Mouse (Mus musculus) MEL (cell line): ENCODE results near the gene Arhgap18. TPM values are rescaled to one million over a fixed set of nuclear protein-coding genes. Genes with fewer than 3 reads are reported as not detected.

Experiments used
- DNase-seq: peaks from one replicate; pipeline ENCODE4 v3.0.0; 2011; ENCODE audit warnings: low read depth, low spot score
- H3K27ac ChIP-seq: 2 replicates; pipeline ENCODE4 v1.5.1; 2012; ENCODE audit warnings: low read depth, mild to moderate bottlenecking, control low read depth, low read length, moderate library complexity; ENCODE audit not compliant: control insufficient read depth
- H3K27me3 ChIP-seq, 2 experiments: fragments of 150-350 bp in 1 of 2; sonication (generic) in 1 of 2; 2 replicates each; pipeline ENCODE4 v1.6.1; 2012; ENCODE audit warnings: low read length in 2 of 2, mild to moderate bottlenecking in 2 of 2, improper control_type of control experiment in 1 of 2, moderate library complexity in 1 of 2; ENCODE audit not compliant: insufficient read depth in 2 of 2, control insufficient read depth in 1 of 2
- H3K36me3 ChIP-seq, 2 experiments: 2 replicates each; pipeline ENCODE4 v1.6.1; 2012 to 2014; ENCODE audit warnings: low read length in 2 of 2, improper control_type of control experiment in 1 of 2, inconsistent platforms in 1 of 2, mild to moderate bottlenecking in 1 of 2; ENCODE audit not compliant: insufficient read depth in 2 of 2, control insufficient read depth in 1 of 2
- H3K4me1 ChIP-seq, 2 experiments: fragments of 150-350 bp in 1 of 2; sonication (generic) in 1 of 2; 2 replicates each; pipeline ENCODE4 v1.6.1; 2012; ENCODE audit warnings: low read length in 2 of 2, improper control_type of control experiment in 1 of 2, mild to moderate bottlenecking in 1 of 2; ENCODE audit not compliant: insufficient read depth in 2 of 2, control insufficient read depth in 1 of 2
- H3K4me3 ChIP-seq, 2 experiments: fragments of 150-350 bp in 1 of 2; sonication (generic) in 1 of 2; 2 replicates each; pipeline ENCODE4 v1.5.1; 2012; ENCODE audit warnings: low read depth in 2 of 2, low read length in 2 of 2, mild to moderate bottlenecking in 2 of 2, moderate library complexity in 2 of 2, control low read depth in 1 of 2, improper control_type of control experiment in 1 of 2; ENCODE audit not compliant: control insufficient read depth in 1 of 2, insufficient read depth in 1 of 2
- H3K79me2 ChIP-seq: 2 replicates; pipeline ENCODE4 v1.6.1; 2012; ENCODE audit warnings: mild to moderate bottlenecking, low read length, moderate library complexity; ENCODE audit not compliant: control insufficient read depth, poor library complexity, insufficient read depth
- H3K9ac ChIP-seq: 2 replicates; pipeline ENCODE4 v1.6.1; 2012; ENCODE audit warnings: low read depth, mild to moderate bottlenecking, control low read depth, low read length, moderate library complexity; ENCODE audit not compliant: control insufficient read depth, poor library complexity, severe bottlenecking
- H3K9me3 ChIP-seq: fragments of 150-350 bp; sonication (generic); replicated peaks from 2 replicates; pipeline ENCODE4 v1.6.1; 2012; ENCODE audit warnings: mild to moderate bottlenecking, low read length, improper control_type of control experiment, moderate library complexity; ENCODE audit not compliant: insufficient read depth
- BHLHE40 ChIP-seq: IDR thresholded peaks from 2 replicates; pipeline ENCODE4 v1.6.1; 2012; ENCODE audit warnings: low read depth, mild to moderate bottlenecking, inconsistent platforms, low read length, improper control_type of control experiment, borderline replicate concordance
- CHD1 ChIP-seq: IDR thresholded peaks from 2 replicates; pipeline ENCODE4 v1.6.1; 2012; ENCODE audit warnings: low read depth, mild to moderate bottlenecking, inconsistent platforms, low read length, improper control_type of control experiment
- CHD2 ChIP-seq: IDR thresholded peaks from 2 replicates; pipeline ENCODE4 v1.6.1; 2011; ENCODE audit warnings: low read length, improper control_type of control experiment
- ELF1 ChIP-seq: IDR thresholded peaks from 2 replicates; pipeline ENCODE4 v1.6.1; 2014; ENCODE audit warnings: low read depth, mild to moderate bottlenecking, inconsistent platforms, low read length, improper control_type of control experiment, moderate library complexity
- GABPA ChIP-seq: IDR thresholded peaks from 2 replicates; pipeline ENCODE4 v1.6.1; 2012; ENCODE audit warnings: low read depth, mild to moderate bottlenecking, inconsistent platforms, low read length, improper control_type of control experiment, moderate library complexity
- HCFC1 ChIP-seq: IDR thresholded peaks from 2 replicates; pipeline ENCODE4 v1.6.1; 2012; ENCODE audit warnings: low read depth, mild to moderate bottlenecking, inconsistent platforms, low read length, improper control_type of control experiment, moderate library complexity
- KAT2A ChIP-seq: conservative IDR thresholded peaks from 2 replicates; pipeline ENCODE4 v1.6.1; 2012; ENCODE audit warnings: low read depth, low read length, improper control_type of control experiment, inconsistent platforms
- MAX ChIP-seq: IDR thresholded peaks from 2 replicates; pipeline ENCODE4 v1.6.1; 2011; ENCODE audit warnings: low read length, improper control_type of control experiment
- MEF2A ChIP-seq: IDR thresholded peaks from 2 replicates; pipeline ENCODE4 v1.6.1; 2014; ENCODE audit warnings: low read depth, mild to moderate bottlenecking, inconsistent platforms, low read length, improper control_type of control experiment; ENCODE audit not compliant: poor library complexity, insufficient replicate concordance, severe bottlenecking; ENCODE audit errors: extremely low read depth
- NELFE ChIP-seq: IDR thresholded peaks from 2 replicates; pipeline ENCODE4 v1.6.1; 2011; ENCODE audit warnings: low read depth, low read length, improper control_type of control experiment
- POLR2A ChIP-seq, 2 experiments: IDR thresholded peaks; 2 replicates each; pipeline ENCODE4 v1.6.1; 2011 to 2012; ENCODE audit warnings: low read length in 2 of 2, mild to moderate bottlenecking in 2 of 2, control low read depth in 1 of 2, improper control_type of control experiment in 1 of 2, low read depth in 1 of 2, moderate library complexity in 1 of 2; ENCODE audit not compliant: control insufficient read depth in 1 of 2, insufficient read depth in 1 of 2, poor library complexity in 1 of 2
- POLR2AphosphoS2 ChIP-seq: IDR thresholded peaks from 2 replicates; pipeline ENCODE4 v1.6.1; 2011; ENCODE audit warnings: low read length, improper control_type of control experiment
- POLR2AphosphoS5 ChIP-seq: IDR thresholded peaks from 2 replicates; pipeline ENCODE4 v1.6.1; 2012; ENCODE audit warnings: low read depth, borderline replicate concordance, mild to moderate bottlenecking, inconsistent platforms, low read length, moderate library complexity, mixed read lengths
- RAD21 ChIP-seq: IDR thresholded peaks from 2 replicates; pipeline ENCODE4 v1.6.1; 2011; ENCODE audit warnings: mild to moderate bottlenecking, low read depth, low read length, improper control_type of control experiment
- RCOR1 ChIP-seq: IDR thresholded peaks from 2 replicates; pipeline ENCODE4 v1.6.1; 2012; ENCODE audit warnings: low read depth, mild to moderate bottlenecking, inconsistent platforms, low read length, improper control_type of control experiment
- SMC3 ChIP-seq: IDR thresholded peaks from 2 replicates; pipeline ENCODE4 v1.6.1; 2011; ENCODE audit warnings: low read depth, low read length, improper control_type of control experiment
- TAL1 ChIP-seq: IDR thresholded peaks from 2 replicates; pipeline ENCODE4 v1.6.1; 2012; ENCODE audit warnings: mild to moderate bottlenecking, inconsistent platforms, low read length, moderate library complexity, mixed read lengths
- TCF12 ChIP-seq: IDR thresholded peaks from 2 replicates; pipeline ENCODE4 v1.6.1; 2014; ENCODE audit warnings: low read depth, mild to moderate bottlenecking, inconsistent platforms, low read length, improper control_type of control experiment, moderate library complexity
- UBTF ChIP-seq: IDR thresholded peaks from 2 replicates; pipeline ENCODE4 v1.6.1; 2012; ENCODE audit warnings: low read depth, mild to moderate bottlenecking, inconsistent platforms, low read length, improper control_type of control experiment, moderate library complexity, borderline replicate concordance; ENCODE audit not compliant: insufficient read depth
- ZKSCAN1 ChIP-seq: IDR thresholded peaks from 2 replicates; pipeline ENCODE4 v1.6.1; 2012; ENCODE audit warnings: low read depth, mild to moderate bottlenecking, inconsistent platforms, low read length, improper control_type of control experiment, moderate library complexity
- polyA plus RNA-seq, 2 experiments: library from polyadenylated mRNA; stranded (reverse) in 1 of 2; unstranded in 1 of 2; fragments of >175 nt in 1 of 2; fragments of >200 nt in 1 of 2; gene quantifications; 2 replicates each; pipeline versions ENCODE4 v1.2.1 to v1.2.4; 2012; ENCODE audit warnings: low replicate concordance in 2 of 2, low read depth in 1 of 2; ENCODE audit not compliant: insufficient read length in 2 of 2, insufficient read depth in 1 of 2, missing spikeins in 1 of 2
- total RNA-seq: library from RNA; depleted of rRNA; stranded (reverse); fragments of 300-350 nt; gene quantifications from 2 replicates; pipeline ENCODE4 v1.2.3, GENCODE M21; 2012

The Arhgap18 gene
- total and polyA plus RNA-seq, 3 experiments, result 3.4 to 4.4 TPM; not detected in 1

DNA sequence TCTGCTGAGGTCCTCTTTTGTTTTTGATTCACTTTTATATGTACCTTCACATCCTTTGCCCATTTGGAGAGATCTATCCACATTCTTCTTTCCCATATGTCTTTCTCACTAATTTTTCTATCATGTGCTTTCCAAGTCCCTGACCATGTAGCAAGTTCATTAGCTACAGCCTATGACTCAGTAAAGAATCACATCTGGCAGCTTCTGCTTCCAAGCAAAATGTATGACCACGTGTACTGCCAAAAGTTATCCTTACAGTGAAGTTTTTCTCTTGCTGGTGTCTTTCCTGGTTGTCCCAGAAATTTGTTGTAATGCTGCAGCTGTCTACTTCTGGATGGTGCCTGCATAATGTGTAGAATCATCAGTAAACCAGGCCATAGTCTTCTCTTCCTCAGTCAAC is 147.2 kb downstream of the Arhgap18 start:
- Histone ChIP-seq H3K36me3 (no peaks in the 10 kb centered on the region), H3K4me1 (no peaks in the 10 kb centered on the region)
- TF ChIP-seq RAD21 (no peak), HCFC1 (no peak), UBTF (no peak), POLR2AphosphoS2 (no peak), POLR2A (IDR thresholded peaks at IDR 0.05; ENCODE audit: control insufficient read depth in 1 of 2, insufficient read depth in 1 of 2, low read depth in 1 of 2, low read length in 2 of 2, poor library complexity in 1 of 2) (no peak), TAL1 (no peak), ELF1 (no peak), MEF2A (no peak), ZKSCAN1 (no peak), BHLHE40 (no peak), MAX (no peak), GABPA (no peak), CHD1 (no peak)
- TF ChIP-seq, all 39 proteins: peak for 0
- H3K27me3 ChIP-seq, result no peaks in the 10 kb centered on the region
- no peaks in the 10 kb centered on the region for H3K9me3 ChIP-seq
- H3K27ac ChIP-seq, result no peak overlapping the region
- DNase-seq, result no peak
- H3K79me2 ChIP-seq, result no peaks in the 10 kb centered on the region
- H3K4me3 ChIP-seq, result no peak overlapping the region
- H3K9ac ChIP-seq, result no peak overlapping the region

DNA sequence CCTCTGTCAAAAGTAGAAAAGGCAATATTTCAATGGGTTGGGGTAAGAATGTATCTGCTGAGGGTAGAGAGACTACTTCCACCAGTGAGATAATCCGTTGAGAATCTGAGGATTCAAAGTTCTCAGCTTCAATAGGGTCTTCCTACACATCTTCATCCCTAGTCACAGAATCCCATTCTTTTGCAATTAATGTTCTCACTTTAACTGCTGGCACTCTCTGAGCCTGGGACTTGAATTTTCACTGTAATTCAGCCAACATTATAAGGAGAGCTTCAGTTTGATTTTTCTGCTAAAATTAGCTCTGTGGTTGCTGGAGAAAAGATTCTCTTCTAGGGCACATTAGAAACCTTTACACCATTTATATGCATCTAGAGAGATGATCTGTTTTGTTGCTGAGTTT is 150.6 kb downstream of the Arhgap18 start:
- Histone ChIP-seq H3K4me1 (no peaks in the 10 kb centered on the region), H3K9ac (no peak overlapping the region), H3K27me3 (no peaks in the 10 kb centered on the region), H3K27ac (no peak overlapping the region), H3K36me3 (no peaks in the 10 kb centered on the region), H3K9me3 (no peaks in the 10 kb centered on the region), H3K79me2 (no peaks in the 10 kb centered on the region), H3K4me3 (no peak overlapping the region)
- DNase-seq, result no peak
- TF ChIP-seq SMC3, result no peak
- no peak for TF ChIP-seq CHD2
- TF ChIP-seq TAL1, result no peak
- no peak for TF ChIP-seq NELFE
- no peak for TF ChIP-seq ELF1
- no peak for TF ChIP-seq KAT2A
- no peak for TF ChIP-seq RAD21
- TF ChIP-seq TCF12, result no peak
- TF ChIP-seq RCOR1, result no peak
- TF ChIP-seq POLR2AphosphoS5, result no peak
- TF ChIP-seq HCFC1, result no peak
- TF ChIP-seq UBTF, result no peak
